Mouse (Mus musculus) thymus, adult 2 months (tissue): ENCODE data around the gene Neu2.

Experiments
- CTCF ChIP-seq: fragments of 200-500 bp; IDR thresholded peaks from 2 replicates; pipeline ENCODE4 v1.5.1; 2012; ENCODE audit warnings: mild to moderate bottlenecking, control low read depth, low read length, moderate library complexity, borderline replicate concordance; ENCODE audit not compliant: control insufficient read depth, poor library complexity, insufficient read depth; ENCODE audit errors: extremely low read depth
- POLR2A ChIP-seq: fragments of 200-500 bp; IDR thresholded peaks from 2 replicates; pipeline ENCODE4 v1.6.1; 2012; ENCODE audit warnings: mild to moderate bottlenecking, low read length, control low read depth, moderate library complexity; ENCODE audit not compliant: control insufficient read depth, poor library complexity, insufficient read depth; ENCODE audit errors: extremely low read depth

DNA sequence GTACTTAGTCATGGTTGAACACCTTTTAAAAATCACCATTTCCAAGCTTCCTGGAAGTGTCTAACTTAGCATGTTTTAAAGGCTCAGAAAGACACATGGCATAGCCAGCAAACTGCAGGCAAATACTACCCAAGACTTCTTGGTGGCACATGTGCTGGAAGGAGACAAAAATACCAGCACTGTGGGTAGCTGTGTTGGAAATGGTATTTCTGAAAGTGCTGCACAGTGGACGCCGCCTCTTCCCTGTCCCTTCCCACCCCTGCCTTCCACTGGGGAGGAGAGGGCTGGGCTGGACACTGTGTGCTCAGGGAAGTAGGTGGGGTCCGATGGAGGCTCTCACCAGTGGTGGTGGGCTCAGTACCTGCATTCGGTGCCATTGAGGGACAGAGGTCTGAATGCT, 4.2 kb upstream of the Neu2 start:
- TF ChIP-seq POLR2A (no peak), CTCF (no peak)
